Mouse (Mus musculus): ENCODE data around the gene Kncn.

- TF ChIP-seq CTCF (IDR thresholded peaks at IDR 0.05; ENCODE audit: insufficient read depth, low read depth, low read length) (no peak), POLR2A (IDR thresholded peaks at IDR 0.05; ENCODE audit: insufficient read depth, low read depth, low read length) (no peak)
These were observed 11.0 kb upstream of the Kncn start for GRCm38 (mm10) chr4:115873231-115873630.
